Mouse (Mus musculus) B cell, adult 67 days (primary cell): ENCODE data around the gene Mlf1. TPM values are rescaled to one million over a fixed set of nuclear protein-coding genes. Genes with fewer than 3 reads are reported as not detected.

Source experiments
- total RNA-seq, 2 experiments: library from RNA; stranded (reverse); gene quantifications; 4 replicates each; pipeline ENCODE4 v1.2.4; 2023

Mlf1 gene
- total RNA-seq, result 1 to 10 TPM in 1 of 2 experiments, under 1 TPM in 1; 0.64 to 1.0 TPM

DNA sequence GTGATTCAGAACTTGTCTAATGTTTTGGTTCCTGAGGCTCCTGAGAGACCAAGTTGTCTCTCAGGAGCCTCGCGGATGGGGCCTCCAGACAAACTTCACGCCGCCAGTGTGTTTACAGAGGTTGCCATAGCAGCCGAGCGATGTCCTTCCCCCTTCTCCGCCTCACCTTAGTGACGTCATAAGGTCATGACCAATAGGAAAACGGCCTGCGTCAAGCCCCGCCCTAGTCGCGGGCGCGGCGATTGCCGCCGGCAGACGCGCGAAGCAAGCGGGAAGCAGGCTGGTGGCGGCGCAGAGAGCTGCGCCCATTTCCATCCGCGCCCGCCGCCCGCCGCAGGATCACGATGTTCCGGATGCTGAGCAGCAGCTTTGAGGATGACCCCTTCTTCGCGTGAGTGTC is at the start of gene Mlf1:
Gene Mlf1, plus strand, starts transcription at position 226 of the 400 bp plus-strand sequence.

DNA sequence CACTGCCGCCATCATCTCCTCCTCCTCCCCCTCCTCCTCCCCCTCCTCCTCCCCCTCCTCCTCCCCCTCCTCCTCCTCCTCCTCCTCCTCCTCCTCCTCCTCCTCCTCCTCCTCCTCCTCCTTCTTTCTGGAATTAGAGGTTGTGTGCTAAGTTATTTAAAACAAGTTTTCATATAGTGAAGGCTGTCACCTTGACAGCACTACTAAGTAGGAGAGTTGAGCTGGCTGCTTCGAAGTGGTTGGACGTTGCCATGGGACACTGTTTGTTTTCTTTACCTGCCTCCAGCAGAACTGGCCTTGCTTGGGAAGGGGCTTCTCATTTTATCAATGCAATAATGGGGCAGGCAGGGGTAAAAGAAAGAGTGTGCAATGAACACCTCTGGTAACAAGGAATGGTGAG is 1.2 kb downstream of the Mlf1 start, which contains the start of gene Gm17402:
Gene Gm17402, minus strand, starts transcription at position 101 of the 400 bp plus-strand sequence.

DNA sequence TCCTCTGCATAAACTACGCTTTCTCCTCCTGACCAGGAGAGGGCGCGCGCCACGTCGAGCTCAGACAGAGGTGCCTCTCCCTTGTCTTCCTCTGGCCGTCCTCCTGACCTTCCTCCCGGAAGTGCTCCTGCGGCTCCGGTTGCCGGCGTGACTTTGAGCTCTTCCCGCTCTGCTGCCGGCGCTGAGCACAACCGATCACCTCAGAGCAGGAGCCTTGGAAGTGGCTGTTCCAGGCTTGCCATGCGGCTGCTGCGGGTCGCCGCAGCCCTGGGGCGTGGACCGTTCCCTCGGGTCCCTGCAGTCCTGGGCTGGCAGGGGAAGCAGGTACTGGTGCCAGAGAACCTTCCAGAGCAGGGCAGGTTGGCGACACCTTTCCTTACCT is 56.1 kb downstream of the Mlf1 start, which contains the start of gene Gfm1:
Gene Gfm1, plus strand, starts transcription at position 98 of the 382 bp plus-strand sequence.

Other genes starting within 250 kb of the Mlf1 start
- gene Gm17402, start 1.1 kb downstream of the Mlf1 start, total RNA-seq, result not detected
- 10 to 100 TPM; 34.0 to 34.6 TPM for gene Gfm1, start 56.0 kb downstream of the Mlf1 start, total RNA-seq
- 1 to 10 TPM; 1.3 to 1.6 TPM for gene Lxn, start 89.8 kb downstream of the Mlf1 start, total RNA-seq
- gene Rarres1, start 141.4 kb downstream of the Mlf1 start, total RNA-seq, result under 1 TPM; 0.55 to 0.56 TPM
- gene Mfsd1, start 208.6 kb downstream of the Mlf1 start, total RNA-seq, result 10 to 100 TPM; 53.2 to 62.4 TPM